In the genomic region with DNA sequence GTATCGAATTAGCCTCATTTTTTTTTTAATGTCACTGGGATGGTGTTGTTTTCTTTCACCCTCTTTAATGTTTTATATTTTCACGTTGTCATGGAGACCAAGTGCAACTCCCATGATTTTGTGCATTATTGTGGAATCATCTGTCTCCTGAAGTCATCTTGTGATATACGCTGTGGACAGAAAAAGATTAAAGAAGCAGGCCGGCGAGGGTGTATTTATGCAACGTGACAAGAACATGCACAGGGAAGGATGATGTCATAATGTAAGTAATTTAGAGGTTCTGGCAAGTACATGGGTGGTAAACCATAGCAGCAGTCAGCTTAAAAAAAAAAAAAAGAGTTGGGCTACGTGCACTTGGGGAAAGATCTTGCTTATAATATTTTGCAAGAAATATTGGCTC, we compare ENCODE assay signal across 13 mouse cellular contexts.
DNase-seq lines count a peak whose midpoint lies in the region; ATAC-seq and TF ChIP-seq lines count a peak whose summit lies in the region.
"Had no signal": no experiment of that assay in that cellular context is flagged by ENCODE, and none has a peak within 500 bp of the region (broad histone marks: within the 10 kb centered on the region; RNA-seq: fewer than 3 reads in every experiment).

No protein-coding gene starts in this region.

- H3K4me3 ChIP-seq in forebrain, postnatal 0 days (ENCODE audit: low read depth, low read length), result no peak overlapping the region
- H3K4me3 ChIP-seq in forebrain, embryonic 15.5 days, result no peak overlapping the region
- H3K4me3 ChIP-seq in limb, embryonic 12.5 days (replicated peaks), result no peak overlapping the region
- no peak overlapping the region for H3K4me3 ChIP-seq in limb, embryonic 10.5 days
- no peak overlapping the region for H3K4me3 ChIP-seq in limb, embryonic 13.5 days
- H3K4me3 ChIP-seq: erythroblast, embryonic 14.5 days; layer of hippocampus, adult 2 months had no signal

- ATAC-seq in forebrain, postnatal 0 days, result peak; percentile 48
- no peak for ATAC-seq in forebrain, embryonic 15.5 days (replicated peaks)
- ATAC-seq in limb, embryonic 12.5 days (ENCODE audit: insufficient number of reproducible peaks, insufficient read depth, low FRiP score, low TSS enrichment, low read depth), result no peak
- no peak for ATAC-seq in limb, embryonic 13.5 days (ENCODE audit: low FRiP score, low read depth)

- peak; percentile 45 for DNase-seq in forebrain, postnatal 0 days
- no peak for DNase-seq in limb, embryonic 10.5 days (ENCODE audit: low spot score)
- DNase-seq in brain, adult 2 months (ENCODE audit: low read depth, low spot score), result peak; percentile 69
- no peak for DNase-seq in spleen, postnatal 14 days (ENCODE audit: low spot score in 2 of 2)
- DNase-seq in ovary, postnatal 10 days (ENCODE audit: low spot score), result no peak
- DNase-seq: cerebellum, adult 11 months; spleen, adult 18-20 months had no signal

- TF ChIP-seq CTCF in forebrain, postnatal 0 days (IDR thresholded peaks at IDR 0.05; ENCODE audit: low read depth), result no peak

- H3K4me2 ChIP-seq in forebrain, postnatal 0 days (ENCODE audit: low read depth), result no peak overlapping the region
- H3K4me2 ChIP-seq in forebrain, embryonic 15.5 days (replicated peaks), result no peak overlapping the region
- no peak overlapping the region for H3K4me2 ChIP-seq in limb, embryonic 12.5 days
- no peak overlapping the region for H3K4me2 ChIP-seq in limb, embryonic 13.5 days (replicated peaks)

- peaks cover 2% of the 10 kb centered on the region; the same call in 1 of the 2 replicates for H3K4me1 ChIP-seq in forebrain, postnatal 0 days (ENCODE audit: insufficient read depth)
- H3K4me1 ChIP-seq in forebrain, embryonic 15.5 days, result no peaks in the 10 kb centered on the region; the same call in 1 of the 2 replicates
- H3K4me1 ChIP-seq in limb, embryonic 12.5 days (replicated peaks), result peaks cover 14% of the 10 kb centered on the region
- peaks cover 10% of the 10 kb centered on the region for H3K4me1 ChIP-seq in limb, embryonic 10.5 days
- H3K4me1 ChIP-seq in limb, embryonic 13.5 days, result peaks cover 24% of the 10 kb centered on the region

- no peaks in the 10 kb centered on the region for H3K27me3 ChIP-seq in forebrain, postnatal 0 days (ENCODE audit: insufficient read depth, low read length)
- H3K27me3 ChIP-seq in forebrain, embryonic 15.5 days, result no peaks in the 10 kb centered on the region
- H3K27me3 ChIP-seq in limb, embryonic 12.5 days, result no peaks in the 10 kb centered on the region
- H3K27me3 ChIP-seq in limb, embryonic 10.5 days (ENCODE audit: low read depth, poor library complexity, severe bottlenecking), result no peaks in the 10 kb centered on the region
- H3K27me3 ChIP-seq in limb, embryonic 13.5 days, result peaks cover 10% of the 10 kb centered on the region; the same call in 1 of the 2 replicates

- 50% methylated on average over 7 of the region's 7 CpGs for WGBS in forebrain, postnatal 0 days
- 59% methylated on average over 7 of the region's 7 CpGs for WGBS in forebrain, embryonic 15.5 days
- 72% methylated on average over 7 of the region's 7 CpGs for WGBS in limb, embryonic 12.5 days
- WGBS in limb, embryonic 10.5 days, result 87% methylated on average over 7 of the region's 7 CpGs
- 48% methylated on average over 7 of the region's 7 CpGs for WGBS in limb, embryonic 13.5 days

- H3K9ac ChIP-seq in forebrain, postnatal 0 days, result no peak overlapping the region
- no peak overlapping the region for H3K9ac ChIP-seq in forebrain, embryonic 15.5 days (replicated peaks)
- H3K9ac ChIP-seq in limb, embryonic 12.5 days (replicated peaks), result no peak overlapping the region
- no peak overlapping the region for H3K9ac ChIP-seq in limb, embryonic 13.5 days

- H3K9me3 ChIP-seq in forebrain, postnatal 0 days (ENCODE audit: low read length), result no peaks in the 10 kb centered on the region
- no peaks in the 10 kb centered on the region for H3K9me3 ChIP-seq in forebrain, embryonic 15.5 days
- no peaks in the 10 kb centered on the region for H3K9me3 ChIP-seq in limb, embryonic 12.5 days
- no peaks in the 10 kb centered on the region for H3K9me3 ChIP-seq in limb, embryonic 10.5 days (replicated peaks)
- H3K9me3 ChIP-seq in limb, embryonic 13.5 days, result no peaks in the 10 kb centered on the region

- no peaks in the 10 kb centered on the region for H3K36me3 ChIP-seq in forebrain, postnatal 0 days (ENCODE audit: insufficient read depth)
- no peaks in the 10 kb centered on the region for H3K36me3 ChIP-seq in forebrain, embryonic 15.5 days
- no peaks in the 10 kb centered on the region for H3K36me3 ChIP-seq in limb, embryonic 12.5 days
- H3K36me3 ChIP-seq in limb, embryonic 10.5 days, result no peaks in the 10 kb centered on the region
- no peaks in the 10 kb centered on the region for H3K36me3 ChIP-seq in limb, embryonic 13.5 days

- no peak overlapping the region for H3K27ac ChIP-seq in forebrain, postnatal 0 days (ENCODE audit: low read depth, low read length)
- H3K27ac ChIP-seq in forebrain, embryonic 15.5 days (replicated peaks), result no peak overlapping the region
- H3K27ac ChIP-seq in limb, embryonic 12.5 days, result peak overlapping the region; percentile 80; the same call in 1 of the 2 replicates
- no peak overlapping the region for H3K27ac ChIP-seq in limb, embryonic 10.5 days
- peak overlapping the region; percentile 45; the same call in 1 of the 2 replicates for H3K27ac ChIP-seq in limb, embryonic 13.5 days
- H3K27ac ChIP-seq: layer of hippocampus, adult 2 months; macrophage had no signal

Comparison
In these comparisons a context has a peak if more than half of its experiments do, and no peak if none do; other contexts are left out.
1. H3K27ac ChIP-seq: peak in limb, embryonic 12.5 days (single experiment) and limb, embryonic 13.5 days (single experiment); none in forebrain, postnatal 0 days (single experiment), forebrain, embryonic 15.5 days (single experiment) and limb, embryonic 10.5 days (single experiment).
2. DNase-seq: peak in forebrain, postnatal 0 days (single experiment) and brain, adult 2 months (single experiment); none in limb, embryonic 10.5 days (single experiment), spleen, postnatal 14 days (0 of 2) and ovary, postnatal 10 days (single experiment).